Mouse (Mus musculus) kidney, adult 18-20 months (tissue): Measurements from ENCODE around the gene Prrc2b.

ENCODE experiments used
- DNase-seq: peaks from one replicate; pipeline ENCODE4 v3.0.0; 2021

Gene Prrc2b

GRCm38 (mm10) chr2:32189060-32189681 lies 38.3 kb downstream of the Prrc2b start:
- DNase-seq: no peak

DNA sequence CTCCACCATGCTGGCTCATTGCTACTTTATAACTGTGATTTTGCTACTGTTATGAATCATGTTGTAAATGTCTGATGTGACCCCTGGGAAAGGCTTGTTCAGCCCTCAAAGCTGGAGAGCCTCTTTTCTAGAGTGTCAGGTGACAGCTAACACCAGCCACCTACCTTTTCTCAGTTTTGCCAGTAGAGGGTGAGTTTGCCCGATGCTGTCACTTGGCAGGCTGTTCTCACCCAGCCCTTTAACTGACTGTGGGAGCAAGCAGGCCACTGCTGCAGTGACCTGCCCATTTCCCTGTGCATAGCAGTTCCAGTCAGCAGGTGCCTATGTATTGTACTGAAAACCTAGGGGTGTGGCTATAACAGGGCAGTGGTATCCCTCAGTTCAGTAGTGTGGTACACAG lies 39.7 kb downstream of the Prrc2b start:
- DNase-seq: no peak

GRCm38 (mm10) chr2:32191872-32192507 lies 41.1 kb downstream of the Prrc2b start:
- peak; percentile 71 for DNase-seq

DNA sequence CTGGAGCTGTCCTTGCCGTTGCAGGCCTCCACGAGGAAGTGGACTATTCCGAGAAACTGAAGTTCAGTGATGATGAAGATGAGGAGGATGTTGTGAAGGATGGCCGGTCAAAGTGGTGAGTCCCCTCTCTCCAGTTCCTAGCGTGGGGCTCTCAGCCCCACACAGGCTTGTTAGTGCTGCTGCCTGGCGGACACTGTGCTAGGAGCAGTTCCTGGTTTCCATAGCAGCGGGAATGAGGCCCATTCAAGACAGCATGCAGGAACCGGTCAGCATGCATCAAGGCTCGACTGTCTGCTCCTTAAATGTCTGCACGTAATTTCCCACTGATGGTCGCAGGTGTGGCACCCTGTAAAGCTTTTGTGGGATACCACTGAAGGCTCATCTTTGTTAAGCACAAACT lies 48.1 kb downstream of the Prrc2b start:
- DNase-seq: no peak

GRCm38 (mm10) chr2:32200033-32200432 lies 49.2 kb downstream of the Prrc2b start:
- no peak for DNase-seq

- no peak for DNase-seq
Observed at GRCm38 (mm10) chr2:32200712-32201111, 49.8 kb downstream of the Prrc2b start.

- DNase-seq: no peak
Observed at GRCm38 (mm10) chr2:32201527-32201926, 50.6 kb downstream of the Prrc2b start.

GRCm38 (mm10) chr2:32203853-32204252 lies 53.0 kb downstream of the Prrc2b start:
- no peak for DNase-seq

- DNase-seq: peak; percentile 56
Observed at GRCm38 (mm10) chr2:32207682-32208081, 56.8 kb downstream of the Prrc2b start.

DNA sequence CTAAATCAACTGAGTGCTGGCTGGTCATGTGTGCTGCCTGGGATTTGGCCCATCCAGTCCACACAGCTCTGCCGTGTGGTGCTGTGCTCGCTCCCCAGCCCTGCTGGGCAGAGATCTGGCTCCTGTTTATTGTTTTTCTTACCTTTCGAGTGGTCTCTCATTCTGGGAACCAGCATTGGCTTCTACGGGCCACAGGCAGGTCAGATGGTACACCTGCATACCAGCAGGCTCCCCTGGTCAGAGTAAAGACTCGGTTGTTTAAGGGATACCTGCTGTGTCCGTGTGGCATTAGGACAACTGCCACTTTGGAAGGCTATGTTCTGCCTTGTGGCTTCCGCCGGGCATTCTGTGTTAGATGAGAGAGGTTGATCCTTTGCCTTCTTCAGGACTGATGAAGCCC lies 60.8 kb downstream of the Prrc2b start:
- no peak for DNase-seq

DNA sequence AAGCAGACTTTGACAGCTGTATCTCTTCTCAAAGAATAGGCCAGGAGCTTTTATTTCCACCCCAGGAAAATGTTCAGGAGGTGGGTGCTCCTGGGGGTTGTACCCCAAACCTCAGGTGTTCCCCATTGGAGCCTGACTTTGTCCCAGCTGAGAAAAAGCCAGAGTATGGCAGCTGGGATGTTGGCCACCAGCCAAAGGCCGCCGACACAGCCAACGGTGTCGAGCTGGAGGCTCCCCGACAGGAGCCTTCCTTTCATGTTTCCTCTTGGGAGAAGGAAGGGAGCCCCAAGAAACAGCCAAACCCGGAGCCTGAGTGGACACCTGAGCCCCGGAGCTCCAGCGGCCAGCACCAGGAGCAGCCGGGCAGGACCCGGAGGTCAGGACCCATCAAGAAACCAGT lies 62.1 kb downstream of the Prrc2b start:
- no peak for DNase-seq

DNA sequence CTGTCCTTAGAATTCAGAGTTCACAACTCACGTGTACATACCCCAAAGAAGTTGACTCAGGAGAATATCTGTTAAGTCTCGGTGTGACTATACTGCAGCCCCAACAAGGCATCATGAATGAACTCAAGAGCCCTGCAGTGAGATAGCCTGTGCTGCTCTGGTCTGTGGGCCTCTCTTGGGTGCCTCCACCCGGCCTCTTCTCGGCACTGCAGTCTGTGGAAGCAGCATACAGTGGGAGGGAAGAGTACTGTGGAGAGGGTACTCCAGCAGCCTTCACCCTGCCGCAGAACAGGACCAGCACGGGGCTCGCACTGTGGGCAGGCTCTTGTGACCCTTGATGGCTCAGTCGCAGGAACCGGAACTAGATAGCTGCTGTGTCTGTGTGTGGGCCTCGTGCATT lies 64.7 kb downstream of the Prrc2b start:
- DNase-seq: no peak

GRCm38 (mm10) chr2:32216506-32216905 lies 65.6 kb downstream of the Prrc2b start:
- no peak for DNase-seq

DNA sequence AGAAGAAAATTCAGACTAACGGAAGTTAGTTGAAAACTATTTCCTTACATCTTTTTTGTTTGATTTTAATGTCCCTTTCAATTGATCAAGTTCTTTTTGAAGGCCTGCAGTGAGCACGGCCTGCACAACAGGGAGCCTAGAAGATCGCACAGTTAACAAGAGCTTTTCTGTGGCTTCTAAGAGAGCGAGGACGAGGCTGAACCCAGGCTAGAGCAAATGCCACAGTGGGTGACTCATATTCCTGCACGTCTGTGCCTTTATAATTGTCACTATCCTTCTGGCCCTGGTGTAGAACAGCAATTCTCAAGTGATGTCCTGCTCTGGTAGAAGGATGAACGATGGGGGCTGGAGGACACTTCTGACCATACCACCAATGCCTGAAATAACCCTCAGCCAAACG lies 66.8 kb downstream of the Prrc2b start:
- DNase-seq: no peak

DNA sequence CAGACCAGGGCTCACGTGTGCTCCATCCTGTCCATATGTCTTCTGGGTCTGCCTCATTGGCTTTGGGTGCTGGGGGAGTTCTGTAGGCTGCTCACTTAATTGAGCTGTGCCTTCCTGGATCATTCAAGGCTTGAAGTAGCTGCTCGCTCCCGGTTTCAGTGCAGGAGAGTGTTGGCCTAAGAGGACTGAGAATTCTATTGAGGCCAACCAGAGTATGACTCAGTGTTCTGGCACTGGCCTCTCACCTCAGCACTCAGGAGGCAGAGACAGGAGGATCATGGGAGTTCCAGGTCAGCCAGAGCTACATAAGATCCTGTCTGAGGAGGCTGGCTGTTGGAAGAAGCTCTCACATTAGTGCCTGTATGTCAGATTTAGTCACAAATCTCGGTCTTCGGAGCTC lies 67.2 kb downstream of the Prrc2b start:
- no peak for DNase-seq

GRCm38 (mm10) chr2:32218541-32219334 lies 67.9 kb downstream of the Prrc2b start:
- peak; percentile 76 for DNase-seq

DNA sequence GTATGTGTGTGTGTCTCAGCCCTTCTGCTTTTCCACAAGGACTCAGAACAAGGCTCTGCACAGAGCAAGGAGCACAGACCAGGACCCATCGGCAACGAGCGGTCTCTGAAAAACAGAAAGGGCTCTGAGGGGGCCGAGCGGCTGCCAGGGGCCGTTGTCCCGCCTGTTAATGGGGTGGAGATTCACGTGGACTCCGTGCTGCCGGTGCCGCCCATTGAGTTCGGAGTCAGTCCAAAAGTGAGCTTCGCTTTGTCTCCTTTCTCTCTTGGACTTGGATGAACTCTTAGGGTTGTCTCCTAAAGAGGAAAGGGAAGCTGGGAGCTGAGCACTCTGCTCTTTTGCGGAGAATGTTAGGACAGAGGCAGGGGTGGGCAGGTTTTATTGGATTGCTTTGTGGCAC lies 68.6 kb downstream of the Prrc2b start:
- DNase-seq: no peak

DNA sequence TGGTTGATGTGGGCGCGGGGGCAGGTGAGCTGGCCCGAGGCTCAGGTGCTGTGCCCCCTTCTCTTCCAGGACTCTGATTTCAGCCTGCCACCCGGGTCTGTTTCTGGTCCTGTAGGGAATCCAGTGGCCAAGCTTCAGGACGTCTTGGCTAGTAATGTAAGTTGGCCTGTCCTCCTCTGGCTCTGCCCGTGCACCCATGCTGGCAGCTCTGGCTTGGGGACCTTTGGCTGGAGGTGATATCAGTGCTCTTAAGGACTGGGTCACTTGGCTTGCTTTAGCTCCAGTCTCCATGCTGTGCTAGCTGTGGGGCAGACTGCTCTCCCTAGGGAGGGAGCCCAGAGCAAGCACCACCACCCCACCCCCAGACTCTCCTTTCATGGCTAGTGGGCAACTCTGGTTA lies 69.1 kb downstream of the Prrc2b start:
- peak; percentile 19 for DNase-seq

GRCm38 (mm10) chr2:32220969-32221368 lies 70.1 kb downstream of the Prrc2b start:
- DNase-seq: no peak

- no peak for DNase-seq
Observed at GRCm38 (mm10) chr2:32221577-32221976, 70.7 kb downstream of the Prrc2b start.

GRCm38 (mm10) chr2:32222057-32222456 lies 71.2 kb downstream of the Prrc2b start:
- DNase-seq: no peak

DNA sequence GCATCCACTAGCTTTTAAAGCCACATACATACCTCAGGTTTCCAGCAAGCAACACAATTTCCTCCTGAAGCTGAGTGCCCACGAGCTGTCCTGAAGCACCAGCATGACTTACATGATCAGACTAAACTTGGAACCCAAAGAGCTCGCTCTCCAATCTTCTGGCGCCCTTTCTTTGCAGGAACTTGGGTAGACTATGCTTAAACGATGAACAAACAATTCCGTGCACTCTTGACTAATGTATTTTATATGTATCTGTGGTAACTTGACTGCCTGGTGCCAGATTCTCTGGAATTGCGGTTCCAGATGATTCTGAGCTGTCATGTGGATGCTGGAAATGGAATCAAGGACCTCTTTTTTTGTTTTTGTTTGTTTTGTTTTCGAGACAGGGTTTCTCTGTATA lies 84.6 kb downstream of the Prrc2b start:
- no peak for DNase-seq

GRCm38 (mm10) chr2:32235886-32236759 lies 85.2 kb downstream of the Prrc2b start, which contains the start of gene Pomt1:
Gene Pomt1 (plus strand): TSS chr2:32236590.
- DNase-seq: peak; percentile 91
